Mouse (Mus musculus) E14TG2a.4 (cell line): ENCODE measurements around the gene Stard3nl.

Experiments
- CTCF ChIP-seq: conservative IDR thresholded peaks from 2 replicates; pipeline ENCODE4 v1.5.1; 2014; ENCODE audit warnings: low read length
- NANOG ChIP-seq: IDR thresholded peaks from 2 replicates; pipeline ENCODE4 v1.6.1; 2014; ENCODE audit warnings: borderline replicate concordance, low read length, mixed read lengths
- POU5F1 ChIP-seq: IDR thresholded peaks from 2 replicates; pipeline ENCODE4 v1.6.1; 2014; ENCODE audit warnings: low read length, borderline replicate concordance

DNA sequence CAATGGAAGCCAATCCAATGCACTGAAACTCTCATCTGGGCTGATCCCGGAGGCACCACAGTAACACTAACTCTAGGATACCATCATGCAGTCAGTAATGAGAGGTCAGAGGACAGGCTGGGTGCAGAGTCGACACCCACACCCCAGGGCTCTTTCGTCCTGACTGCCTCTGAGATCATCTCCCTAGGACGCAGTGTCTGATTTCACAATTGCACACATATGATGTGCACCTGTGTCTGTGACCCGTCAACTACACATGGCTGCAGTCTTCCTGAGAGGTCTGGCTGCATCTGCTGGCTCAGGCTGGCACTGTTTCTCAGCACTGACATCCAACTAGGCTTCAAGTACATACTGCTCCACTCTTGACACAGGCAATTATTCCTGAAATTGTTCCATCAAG is 38.9 kb downstream of the Stard3nl start:
- TF ChIP-seq CTCF (no peak), NANOG (no peak), POU5F1 (no peak)
